Mouse (Mus musculus) limb, embryonic 12.5 days (tissue): ENCODE results near the gene F11r. TPM values are rescaled to one million over a fixed set of nuclear protein-coding genes. Genes with fewer than 3 reads are reported as not detected.

Experiments used
- ATAC-seq: fragments of 200-750 bp; cut with Nextera tagmentation; 2 replicates; pipeline ENCODE4 v1.8.0; 2017; ENCODE audit warnings: low read depth, moderate TSS enrichment; ENCODE audit not compliant: insufficient number of reproducible peaks, insufficient read depth, low FRiP score, low TSS enrichment
- H3K27ac ChIP-seq: fragments of 300-500 bp; sonication (generic); 2 replicates; pipeline ENCODE4 v1.5.1; 2016; ENCODE audit warnings: mild to moderate bottlenecking, moderate library complexity
- H3K27me3 ChIP-seq: fragments of 300-500 bp; sonication (generic); 2 replicates; pipeline ENCODE4 v1.6.1; 2016; ENCODE audit warnings: mild to moderate bottlenecking, moderate library complexity
- H3K36me3 ChIP-seq: fragments of 300-500 bp; sonication (generic); 2 replicates; pipeline ENCODE4 v1.6.1; 2016; ENCODE audit warnings: mild to moderate bottlenecking, moderate library complexity
- H3K4me1 ChIP-seq: fragments of 300-500 bp; sonication (generic); replicated peaks from 2 replicates; pipeline ENCODE4 v1.6.1; 2016
- H3K4me2 ChIP-seq: fragments of 300-500 bp; sonication (generic); 2 replicates; pipeline ENCODE4 v1.6.1; 2016; ENCODE audit warnings: mild to moderate bottlenecking, moderate library complexity
- H3K4me3 ChIP-seq: fragments of 300-500 bp; sonication (generic); replicated peaks from 2 replicates; pipeline ENCODE4 v1.5.1; 2016; ENCODE audit warnings: mild to moderate bottlenecking
- H3K9ac ChIP-seq: fragments of 300-500 bp; sonication (generic); replicated peaks from 2 replicates; pipeline ENCODE4 v1.6.1; 2016; ENCODE audit warnings: mild to moderate bottlenecking, moderate library complexity
- H3K9me3 ChIP-seq: fragments of 300-500 bp; sonication (generic); 2 replicates; pipeline ENCODE4 v1.6.1; 2016; ENCODE audit warnings: mild to moderate bottlenecking, moderate library complexity
- WGBS: fragments of 180-500 bp; shearing (Covaris S2); methylation state at CpG from one replicate; pipeline ENCODE4 v1.1.7; 2016; 5-methylcytosine and 5-hydroxymethylcytosine counted together
- polyA plus RNA-seq: library from polyadenylated mRNA; unstranded; fragments of >200 nt; fragmentation: Nextera tagmentation; extraction: Ambion mirVana; gene quantifications from 2 replicates; pipeline ENCODE4 v1.2.1, GENCODE M21; 2016

F11r gene
- polyA plus RNA-seq, 1 experiment from 2014 or later: 32.9 TPM

GRCm38 (mm10) chr1:171413608-171414007 is 23.7 kb upstream of the F11r start:
- Histone ChIP-seq H3K9ac (no peak overlapping the region), H3K27ac (no peak overlapping the region), H3K9me3 (no peaks in the 10 kb centered on the region), H3K36me3 (peaks cover 44% of the 10 kb centered on the region), H3K27me3 (peaks cover 7% of the 10 kb centered on the region), H3K4me3 (no peak overlapping the region), H3K4me1 (peaks cover 18% of the 10 kb centered on the region), H3K4me2 (no peak overlapping the region)
- 81% methylated on average over 8 of the region's 8 CpGs for WGBS
- ATAC-seq: no peak

- peaks cover 70% of the 10 kb centered on the region for H3K36me3 ChIP-seq
- H3K4me3 ChIP-seq: no peak within 1 kb of the TSS
- H3K27me3 ChIP-seq: no peaks in the 10 kb centered on the region
- H3K9me3 ChIP-seq: no peaks in the 10 kb centered on the region
- WGBS: 92% methylated on average over 5 of the region's 5 CpGs
- no peak within 1 kb of the TSS for H3K27ac ChIP-seq
- H3K4me2 ChIP-seq: no peak within 1 kb of the TSS
- peaks cover 3% of the 10 kb centered on the region for H3K4me1 ChIP-seq
- ATAC-seq: no peak
- H3K9ac ChIP-seq: no peak within 1 kb of the TSS
Observed at GRCm38 (mm10) chr1:171418660-171419059, 18.7 kb upstream of the F11r start, which contains the start of gene Tstd1. Gene Tstd1 (plus strand): TSS chr1:171418872.

- H3K4me2 ChIP-seq: no peak overlapping the region
- ATAC-seq: no peak
- H3K4me3 ChIP-seq: no peak overlapping the region
- H3K36me3 ChIP-seq: peaks cover 66% of the 10 kb centered on the region
- H3K27me3 ChIP-seq: no peaks in the 10 kb centered on the region
- H3K9ac ChIP-seq: no peak overlapping the region
- H3K27ac ChIP-seq: no peak overlapping the region
- no peaks in the 10 kb centered on the region for H3K4me1 ChIP-seq
- WGBS: 66% methylated on average over 12 of the region's 12 CpGs
- H3K9me3 ChIP-seq: no peaks in the 10 kb centered on the region
Observed at GRCm38 (mm10) chr1:171419291-171419882, 17.9 kb upstream of the F11r start.

GRCm38 (mm10) chr1:171419905-171420304 is 17.4 kb upstream of the F11r start:
- ATAC-seq: no peak
- H3K36me3 ChIP-seq: peaks cover 62% of the 10 kb centered on the region
- no peak overlapping the region for H3K9ac ChIP-seq
- no peak overlapping the region for H3K27ac ChIP-seq
- H3K27me3 ChIP-seq: no peaks in the 10 kb centered on the region
- H3K4me1 ChIP-seq: no peaks in the 10 kb centered on the region
- no peaks in the 10 kb centered on the region for H3K9me3 ChIP-seq
- 85% methylated on average over 5 of the region's 5 CpGs for WGBS
- no peak overlapping the region for H3K4me2 ChIP-seq
- H3K4me3 ChIP-seq: no peak overlapping the region

GRCm38 (mm10) chr1:171422504-171423095 is 14.7 kb upstream of the F11r start:
- no peaks in the 10 kb centered on the region for H3K27me3 ChIP-seq
- no peak overlapping the region for H3K9ac ChIP-seq
- no peaks in the 10 kb centered on the region for H3K4me1 ChIP-seq
- ATAC-seq: no peak
- 90% methylated on average over 8 of the region's 8 CpGs for WGBS
- H3K9me3 ChIP-seq: no peaks in the 10 kb centered on the region
- no peak overlapping the region for H3K4me2 ChIP-seq
- H3K27ac ChIP-seq: no peak overlapping the region
- no peak overlapping the region for H3K4me3 ChIP-seq
- H3K36me3 ChIP-seq: peaks cover 35% of the 10 kb centered on the region

GRCm38 (mm10) chr1:171424638-171425037 is 12.7 kb upstream of the F11r start:
- Histone ChIP-seq H3K9ac (no peak overlapping the region), H3K4me2 (no peak overlapping the region), H3K27me3 (no peaks in the 10 kb centered on the region), H3K4me1 (no peaks in the 10 kb centered on the region), H3K9me3 (no peaks in the 10 kb centered on the region), H3K36me3 (peaks cover 15% of the 10 kb centered on the region), H3K4me3 (no peak overlapping the region), H3K27ac (no peak overlapping the region)
- WGBS: 79% methylated on average over 5 of the region's 5 CpGs
- no peak for ATAC-seq

- ATAC-seq: no peak
- WGBS: 72% methylated on average over 4 of the region's 4 CpGs
- H3K27ac ChIP-seq: no peak overlapping the region
- no peak overlapping the region for H3K9ac ChIP-seq
- H3K36me3 ChIP-seq: peaks cover 11% of the 10 kb centered on the region
- H3K4me1 ChIP-seq: no peaks in the 10 kb centered on the region
- H3K4me2 ChIP-seq: no peak overlapping the region
- H3K4me3 ChIP-seq: no peak overlapping the region
- H3K9me3 ChIP-seq: no peaks in the 10 kb centered on the region
- no peaks in the 10 kb centered on the region for H3K27me3 ChIP-seq
Observed at GRCm38 (mm10) chr1:171425126-171425525, 12.2 kb upstream of the F11r start.

GRCm38 (mm10) chr1:171432158-171432557 is 5.2 kb upstream of the F11r start:
- peaks cover 10% of the 10 kb centered on the region for H3K4me1 ChIP-seq
- H3K27ac ChIP-seq: no peak overlapping the region
- H3K9ac ChIP-seq: no peak overlapping the region
- no peaks in the 10 kb centered on the region for H3K36me3 ChIP-seq
- ATAC-seq: no peak
- no peaks in the 10 kb centered on the region for H3K9me3 ChIP-seq
- H3K4me3 ChIP-seq: no peak overlapping the region
- no peak overlapping the region for H3K4me2 ChIP-seq
- WGBS: 68% methylated on average over 5 of the region's 5 CpGs
- peaks cover 18% of the 10 kb centered on the region for H3K27me3 ChIP-seq

GRCm38 (mm10) chr1:171435288-171435814 is 2.0 kb upstream of the F11r start:
- ATAC-seq: no peak
- WGBS: 8% methylated on average over 7 of the region's 7 CpGs
- no peak overlapping the region for H3K27ac ChIP-seq

GRCm38 (mm10) chr1:171435974-171436373 is 1.4 kb upstream of the F11r start:
- Histone ChIP-seq H3K9ac (no peak overlapping the region), H3K27me3 (peaks cover 47% of the 10 kb centered on the region), H3K4me3 (no peak overlapping the region), H3K27ac (no peak overlapping the region), H3K36me3 (no peaks in the 10 kb centered on the region), H3K4me1 (peaks cover 38% of the 10 kb centered on the region), H3K4me2 (no peak overlapping the region), H3K9me3 (no peaks in the 10 kb centered on the region)
- 28% methylated on average over 1 of the region's 1 CpGs for WGBS
- ATAC-seq: no peak

More at GRCm38 (mm10) chr1:171435288-171435814, 2.0 kb upstream of the F11r start:
- no peaks in the 10 kb centered on the region for H3K9me3 ChIP-seq
- peaks cover 47% of the 10 kb centered on the region for H3K27me3 ChIP-seq
- no peak overlapping the region for H3K4me2 ChIP-seq
- no peaks in the 10 kb centered on the region for H3K36me3 ChIP-seq
- H3K9ac ChIP-seq: no peak overlapping the region
- H3K4me3 ChIP-seq: no peak overlapping the region
- peaks cover 37% of the 10 kb centered on the region for H3K4me1 ChIP-seq

GRCm38 (mm10) chr1:171438014-171438670 is 807 bp downstream of the F11r start:
- peak overlapping the region; percentile 65 for H3K4me2 ChIP-seq
- H3K4me1 ChIP-seq: peaks cover 38% of the 10 kb centered on the region
- H3K4me3 ChIP-seq: peak overlapping the region; percentile 48
- peaks cover 47% of the 10 kb centered on the region for H3K27me3 ChIP-seq
- ATAC-seq: no peak
- 0 out of 2 replicates have a peak overlapping the region, but pooled peaks have one; percentile 25 for H3K27ac ChIP-seq
- H3K9me3 ChIP-seq: no peaks in the 10 kb centered on the region
- WGBS: 2% methylated on average over 18 of the region's 18 CpGs
- H3K9ac ChIP-seq: peak overlapping the region; percentile 14; the same call in 1 of the 2 replicates
- H3K36me3 ChIP-seq: no peaks in the 10 kb centered on the region
